Mouse (Mus musculus) limb, embryonic 10.5 days (tissue): ENCODE data around the gene Rad51b. TPM values are rescaled to one million over a fixed set of nuclear protein-coding genes. Genes with fewer than 3 reads are reported as not detected.
A peak's percentile ranks its signal among the peaks of the same experiment; 100 is the strongest.

Source experiments
- DNase-seq: peaks from one replicate; pipeline ENCODE4 v3.0.0-alpha.2; 2017; ENCODE audit warnings: low spot score
- H3K27ac ChIP-seq: fragments of 300-500 bp; sonication (generic); 2 replicates; pipeline ENCODE4 v1.5.1; 2016; ENCODE audit warnings: mild to moderate bottlenecking
- H3K27me3 ChIP-seq: fragments of 300-500 bp; sonication (generic); 2 replicates; pipeline ENCODE4 v1.6.1; 2016; ENCODE audit warnings: low read depth, mild to moderate bottlenecking; ENCODE audit not compliant: poor library complexity, severe bottlenecking
- H3K36me3 ChIP-seq: fragments of 300-500 bp; sonication (generic); 2 replicates; pipeline ENCODE4 v1.6.1; 2016; ENCODE audit warnings: mild to moderate bottlenecking, moderate library complexity
- H3K4me1 ChIP-seq: fragments of 300-500 bp; sonication (generic); 2 replicates; pipeline ENCODE4 v1.6.1; 2016
- H3K4me3 ChIP-seq: fragments of 300-500 bp; sonication (generic); 2 replicates; pipeline ENCODE4 v1.5.1; 2016; ENCODE audit warnings: mild to moderate bottlenecking, moderate library complexity
- H3K9me3 ChIP-seq: fragments of 300-500 bp; sonication (generic); replicated peaks from 2 replicates; pipeline ENCODE4 v1.6.1; 2016; ENCODE audit warnings: mild to moderate bottlenecking
- WGBS: fragments of 180-500 bp; shearing (Covaris S2); methylation state at CpG from one replicate; pipeline ENCODE4 v1.1.7; 2016; 5-methylcytosine and 5-hydroxymethylcytosine counted together
- polyA plus RNA-seq: library from polyadenylated mRNA; unstranded; fragments of >200 nt; fragmentation: Nextera tagmentation; extraction: Ambion mirVana; gene quantifications from 2 replicates; pipeline ENCODE4 v1.2.1, GENCODE M21; 2016

Rad51b gene
- polyA plus RNA-seq, 1 experiment from 2014 or later, result 7.4 TPM

GRCm38 (mm10) chr12:79798488-79798887 is 501.4 kb downstream of the Rad51b start:
- H3K36me3 ChIP-seq, result no peaks in the 10 kb centered on the region
- H3K27me3 ChIP-seq, result no peaks in the 10 kb centered on the region
- WGBS, result 91% methylated on average over 3 of the region's 3 CpGs
- H3K4me3 ChIP-seq, result no peak overlapping the region
- no peak for DNase-seq
- 0 out of 2 replicates have a peak overlapping the region, but pooled peaks have one; percentile 33 for H3K27ac ChIP-seq
- H3K4me1 ChIP-seq, result peaks cover 23% of the 10 kb centered on the region; the same call in 1 of the 2 replicates
- H3K9me3 ChIP-seq, result no peaks in the 10 kb centered on the region

DNA sequence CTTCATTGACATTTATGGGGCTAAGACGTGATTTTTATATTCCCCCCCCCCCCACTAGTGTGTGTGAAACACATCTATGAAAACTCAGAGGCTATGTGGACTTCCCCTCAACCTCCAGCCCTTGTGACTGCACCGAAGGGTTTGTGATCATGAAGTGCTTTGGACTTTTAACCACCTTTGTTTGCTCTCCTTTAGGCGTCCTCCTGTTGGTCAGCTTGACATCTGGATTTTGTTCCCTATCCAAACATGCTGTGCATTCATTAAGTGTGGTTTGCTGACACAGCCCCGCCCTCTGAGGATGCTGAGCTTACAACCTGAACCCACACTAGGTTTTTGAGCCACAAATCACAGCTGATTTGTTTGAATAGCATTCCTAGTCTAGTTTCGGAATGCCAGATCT is 502.3 kb downstream of the Rad51b start:
- DNase-seq, result no peak
- WGBS, result 59% methylated on average over 5 of the region's 5 CpGs
- H3K27ac ChIP-seq, result no peak overlapping the region

GRCm38 (mm10) chr12:79803670-79804069 is 506.6 kb downstream of the Rad51b start:
- H3K27ac ChIP-seq, result no peak overlapping the region
- no peak overlapping the region for H3K4me3 ChIP-seq
- no peak for DNase-seq
- H3K36me3 ChIP-seq, result no peaks in the 10 kb centered on the region
- peaks cover 56% of the 10 kb centered on the region for H3K4me1 ChIP-seq
- WGBS, result 74% methylated on average over 1 of the region's 1 CpGs
- H3K9me3 ChIP-seq, result no peaks in the 10 kb centered on the region
- no peaks in the 10 kb centered on the region for H3K27me3 ChIP-seq

More for the DNA sequence above, 502.3 kb downstream of the Rad51b start:
- Histone ChIP-seq H3K27me3 (no peaks in the 10 kb centered on the region), H3K36me3 (no peaks in the 10 kb centered on the region), H3K4me1 (peaks cover 30% of the 10 kb centered on the region), H3K9me3 (no peaks in the 10 kb centered on the region), H3K4me3 (no peak overlapping the region)

DNA sequence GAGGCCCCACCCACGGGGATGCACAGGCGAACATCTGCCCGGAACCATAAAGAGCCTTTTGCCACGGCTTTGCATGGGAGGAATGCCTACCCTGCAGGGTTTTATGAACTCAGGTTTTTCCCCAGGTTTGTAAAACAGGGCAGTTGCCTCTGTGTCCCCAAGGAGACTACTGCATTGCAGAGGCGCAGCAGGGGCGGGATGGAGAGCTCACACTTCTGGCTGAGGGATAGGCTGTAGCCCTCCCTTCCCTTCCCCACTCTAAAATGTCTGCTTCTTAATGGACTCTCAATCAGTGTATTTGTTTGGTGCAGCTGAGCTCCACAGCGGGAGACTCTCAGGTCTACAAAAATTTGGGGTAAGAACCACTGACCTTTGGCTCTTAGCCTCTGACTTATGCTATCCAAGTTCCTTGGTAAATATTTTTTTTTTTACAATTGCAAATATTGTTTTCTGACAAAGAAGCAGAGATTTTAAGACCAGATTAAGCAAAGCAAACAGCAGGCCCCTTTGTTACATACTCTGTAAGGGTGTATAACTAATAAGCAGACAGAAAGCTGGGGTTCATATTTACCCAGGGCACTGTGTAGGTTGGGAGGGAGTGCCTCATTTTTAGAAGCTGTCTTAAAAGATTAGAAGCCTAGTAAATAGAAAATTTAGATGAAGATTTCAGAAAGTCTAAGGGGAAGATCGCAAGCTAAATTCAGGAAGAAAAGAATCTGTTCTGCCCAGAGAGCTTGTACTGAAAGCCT is 507.9 kb downstream of the Rad51b start:
- Histone ChIP-seq H3K4me1 (peaks cover 50% of the 10 kb centered on the region), H3K9me3 (no peaks in the 10 kb centered on the region), H3K27me3 (no peaks in the 10 kb centered on the region), H3K27ac (peak overlapping the region; percentile 71), H3K36me3 (no peaks in the 10 kb centered on the region), H3K4me3 (no peak overlapping the region)
- WGBS, result 34% methylated on average over 8 of the region's 8 CpGs
- peak; percentile 33 for DNase-seq

DNA sequence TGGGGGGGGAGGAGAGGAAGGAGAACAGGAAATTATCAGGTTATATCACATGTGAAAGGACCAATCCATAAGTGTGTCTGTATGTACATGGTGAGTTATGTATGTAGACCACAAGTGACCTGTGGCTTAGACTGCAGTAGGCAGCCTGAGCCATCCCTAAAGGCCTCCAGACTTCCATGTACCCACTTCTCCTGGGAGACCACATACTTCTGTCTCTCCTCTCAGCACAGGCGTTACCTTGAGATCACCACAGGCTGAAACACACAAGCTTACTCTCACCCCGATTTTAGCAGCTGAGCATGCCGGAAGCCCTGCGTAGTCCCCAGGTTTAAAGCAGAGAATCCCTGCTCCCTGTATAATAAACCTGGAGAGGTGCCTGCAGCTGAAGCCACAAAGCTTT is 509.9 kb downstream of the Rad51b start:
- DNase-seq, result no peak
- Histone ChIP-seq H3K36me3 (no peaks in the 10 kb centered on the region), H3K27ac (peak overlapping the region; percentile 77; the same call in 1 of the 2 replicates), H3K27me3 (no peaks in the 10 kb centered on the region), H3K9me3 (no peaks in the 10 kb centered on the region), H3K4me1 (peaks cover 67% of the 10 kb centered on the region), H3K4me3 (no peak overlapping the region)
- 66% methylated on average over 4 of the region's 4 CpGs for WGBS

DNA sequence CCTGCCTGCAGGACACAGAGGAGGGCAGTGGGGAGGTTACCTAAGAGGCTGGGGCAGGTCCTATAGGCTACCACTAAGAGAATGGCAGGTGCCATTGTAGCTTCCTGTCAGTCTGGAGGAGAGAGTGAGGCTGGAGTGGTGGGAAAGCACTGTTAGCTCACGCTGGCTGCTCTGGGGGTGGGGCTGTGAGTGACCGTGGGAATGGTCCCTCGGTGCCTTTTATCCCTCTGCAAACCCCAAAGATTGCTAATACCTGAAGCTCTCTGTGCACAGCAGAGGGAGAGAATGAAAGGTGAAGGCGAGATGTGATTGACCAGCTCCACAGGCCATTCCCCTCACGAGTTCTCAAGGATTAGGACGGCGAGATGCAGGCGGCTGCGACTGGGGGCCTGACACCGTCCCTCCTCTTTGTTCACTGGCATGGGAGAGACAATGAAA is 510.3 kb downstream of the Rad51b start:
- Histone ChIP-seq H3K4me3 (no peak overlapping the region), H3K4me1 (peaks cover 68% of the 10 kb centered on the region), H3K36me3 (no peaks in the 10 kb centered on the region), H3K27ac (peak overlapping the region; percentile 77; the same call in 1 of the 2 replicates), H3K27me3 (no peaks in the 10 kb centered on the region), H3K9me3 (no peaks in the 10 kb centered on the region)
- 20% methylated on average over 10 of the region's 10 CpGs for WGBS
- DNase-seq, result no peak

DNA sequence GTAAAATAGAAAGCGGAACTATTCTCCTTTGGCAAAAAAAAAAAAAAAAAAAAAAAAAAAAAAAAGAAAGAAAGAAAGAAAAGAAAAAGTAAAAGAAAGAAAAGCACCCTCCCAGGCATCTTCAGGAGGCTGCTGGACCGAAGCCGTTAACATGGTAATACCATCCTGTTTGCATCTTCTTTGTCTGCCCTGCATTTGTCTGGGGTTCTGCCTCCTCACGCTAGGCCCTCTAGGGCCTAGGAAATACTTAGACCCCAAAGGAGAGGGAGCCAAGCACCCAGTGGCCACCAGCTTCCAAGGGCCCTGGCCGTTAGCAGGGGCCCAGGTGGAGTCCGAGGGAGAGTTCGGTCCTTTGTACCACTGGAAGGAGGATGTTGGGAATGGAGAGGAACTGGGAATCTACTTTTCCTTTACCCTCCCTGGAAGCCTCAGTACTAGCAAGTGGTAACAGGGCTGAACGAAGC is 510.9 kb downstream of the Rad51b start:
- WGBS, result 74% methylated on average over 8 of the region's 8 CpGs
- no peaks in the 10 kb centered on the region for H3K36me3 ChIP-seq
- H3K27me3 ChIP-seq, result no peaks in the 10 kb centered on the region
- no peak for DNase-seq
- peak overlapping the region; percentile 77 for H3K27ac ChIP-seq
- H3K9me3 ChIP-seq, result no peaks in the 10 kb centered on the region
- no peak overlapping the region for H3K4me3 ChIP-seq
- H3K4me1 ChIP-seq, result peaks cover 74% of the 10 kb centered on the region

GRCm38 (mm10) chr12:79808426-79809398 is 511.6 kb downstream of the Rad51b start:
- WGBS, result 89% methylated on average over 18 of the region's 18 CpGs
- H3K27ac ChIP-seq, result peak overlapping the region; percentile 75
- no peaks in the 10 kb centered on the region for H3K27me3 ChIP-seq
- peaks cover 81% of the 10 kb centered on the region for H3K4me1 ChIP-seq
- no peak for DNase-seq
- H3K36me3 ChIP-seq, result no peaks in the 10 kb centered on the region
- no peak overlapping the region for H3K4me3 ChIP-seq
- no peaks in the 10 kb centered on the region for H3K9me3 ChIP-seq

GRCm38 (mm10) chr12:79809518-79809917 is 512.4 kb downstream of the Rad51b start:
- 95% methylated on average over 5 of the region's 5 CpGs for WGBS
- no peaks in the 10 kb centered on the region for H3K36me3 ChIP-seq
- peaks cover 81% of the 10 kb centered on the region for H3K4me1 ChIP-seq

DNA sequence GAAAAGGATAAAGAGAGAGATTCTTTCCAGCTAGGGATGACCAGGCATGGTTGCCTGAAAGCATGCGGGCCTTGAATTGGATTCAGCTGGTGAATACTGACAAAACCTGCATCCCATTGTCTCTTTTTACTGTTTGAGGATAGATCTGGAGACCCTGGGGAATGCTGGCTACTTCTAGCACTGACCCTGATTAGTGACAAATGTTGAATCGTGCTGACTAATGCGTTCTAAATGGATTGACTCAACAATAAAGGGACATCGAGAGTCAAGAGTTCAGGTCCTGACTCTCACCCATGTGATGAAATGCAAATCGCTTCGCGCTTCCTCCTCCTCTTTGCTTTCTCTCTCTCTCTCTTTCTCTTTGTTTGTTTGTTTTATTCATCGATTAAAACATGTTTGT is 515.3 kb downstream of the Rad51b start:
- 76% methylated on average over 8 of the region's 8 CpGs for WGBS
- no peak for DNase-seq
- Histone ChIP-seq H3K27ac (peak overlapping the region; percentile 85), H3K4me1 (peaks cover 74% of the 10 kb centered on the region), H3K4me3 (no peak overlapping the region), H3K36me3 (no peaks in the 10 kb centered on the region), H3K9me3 (no peaks in the 10 kb centered on the region), H3K27me3 (0 out of 2 replicates have a peak, but pooled peaks cover 4% of the 10 kb centered on the region)

More at GRCm38 (mm10) chr12:79809518-79809917, 512.4 kb downstream of the Rad51b start:
- H3K9me3 ChIP-seq, result no peaks in the 10 kb centered on the region
- H3K27me3 ChIP-seq, result no peaks in the 10 kb centered on the region
- no peak for DNase-seq
- H3K27ac ChIP-seq, result no peak overlapping the region
- H3K4me3 ChIP-seq, result no peak overlapping the region

GRCm38 (mm10) chr12:79812838-79813563 is 515.9 kb downstream of the Rad51b start:
- no peak for DNase-seq
- H3K4me3 ChIP-seq, result no peak overlapping the region
- H3K36me3 ChIP-seq, result no peaks in the 10 kb centered on the region
- WGBS, result 71% methylated on average over 18 of the region's 18 CpGs
- no peaks in the 10 kb centered on the region for H3K9me3 ChIP-seq
- peaks cover 70% of the 10 kb centered on the region for H3K4me1 ChIP-seq
- 0 out of 2 replicates have a peak, but pooled peaks cover 4% of the 10 kb centered on the region for H3K27me3 ChIP-seq
- peak overlapping the region; percentile 85 for H3K27ac ChIP-seq
